Mouse (Mus musculus) monocyte, adult 5-6 weeks (primary cell): Measurements from ENCODE around the gene Strn. TPM values are rescaled to one million over a fixed set of nuclear protein-coding genes. Genes with fewer than 3 reads are reported as not detected.

ENCODE experiments used
- total RNA-seq: library from RNA; stranded (forward); fragments of 200-1000, 200-491, 200-594 nt; gene quantifications from 3 replicates; pipeline ENCODE4 v1.2.3, GENCODE M21; 2017

Strn gene
- total RNA-seq, 1 experiment from 2014 or later, result 30.8 TPM

Other genes with a start within 250 kb of the Strn start
- gene Vit, start 229.1 kb downstream of the Strn start, total RNA-seq, result 3.6 TPM in 1 of 3 replicates, not detected in the others
- 12.3 to 29.5 TPM (median 25.0 TPM) in 3 replicates for gene Heatr5b, start 98.2 kb upstream of the Strn start, total RNA-seq
- 57.6 to 86.9 TPM (median 66.9 TPM) in 3 replicates for gene Gpatch11, start 98.4 kb upstream of the Strn start, total RNA-seq
- gene Eif2ak2, start 145.4 kb upstream of the Strn start, total RNA-seq, result 20.6 to 56.7 TPM (median 46.8 TPM) in 3 replicates
- not detected in 3 replicates for gene Sult6b1, start 169.8 kb upstream of the Strn start, total RNA-seq
- gene Cebpzos, start 179.3 kb upstream of the Strn start, total RNA-seq, result 44.9 to 54.5 TPM (median 46.9 TPM) in 3 replicates
- gene Cebpz, start 199.9 kb upstream of the Strn start, total RNA-seq, result 139 to 178 TPM (median 141 TPM) in 3 replicates
- gene Ndufaf7, start 199.9 kb upstream of the Strn start, total RNA-seq, result 40.7 to 61.7 TPM (median 53.5 TPM) in 3 replicates